Mouse (Mus musculus): ENCODE results near the gene Gja4. TPM values are rescaled to one million over a fixed set of nuclear protein-coding genes. Genes with fewer than 3 reads are reported as not detected.

The Gja4 gene
- 40.6 and 41.5 TPM in 2 replicates for polyA plus RNA-seq (2014; fragmentation: Nextera tagmentation; extraction: Ambion mirVana)

- H3K9me3 ChIP-seq (replicated peaks; ENCODE audit: control insufficient read depth, low read length), result no peaks in the 10 kb centered on the region
- H3K27me3 ChIP-seq (ENCODE audit: control insufficient read depth, insufficient read depth, low read length), result peaks cover 25% of the 10 kb centered on the region
- H3K9ac ChIP-seq (ENCODE audit: low read depth, low read length), result peak within 1 kb of the TSS; percentile 63
- WGBS (ENCODE audit: insufficient replicate concordance), result 0% methylated on average over 25 of the region's 25 CpGs
- H3K36me3 ChIP-seq (ENCODE audit: control insufficient read depth, insufficient read depth, low read length), result no peaks in the 10 kb centered on the region
- H3K4me3 ChIP-seq (ENCODE audit: low read depth, low read length), result peak within 1 kb of the TSS; percentile 53
- H3K4me1 ChIP-seq (ENCODE audit: control insufficient read depth, insufficient read depth, low read length), result 0 out of 2 replicates have a peak, but pooled peaks cover 4% of the 10 kb centered on the region
- no peak within 1 kb of the TSS for H3K27ac ChIP-seq (ENCODE audit: low read depth, low read length)
- peak; percentile 73 for ATAC-seq (replicated peaks; ENCODE audit: insufficient number of reproducible peaks, low FRiP score, low TSS enrichment)
- H3K4me2 ChIP-seq, result peak within 1 kb of the TSS; percentile 79
Observed at GRCm38 (mm10) chr4:127313861-127314260, at the start of gene Gja4. Gene Gja4, minus strand, starts transcription at chr4:127314039.

DNA sequence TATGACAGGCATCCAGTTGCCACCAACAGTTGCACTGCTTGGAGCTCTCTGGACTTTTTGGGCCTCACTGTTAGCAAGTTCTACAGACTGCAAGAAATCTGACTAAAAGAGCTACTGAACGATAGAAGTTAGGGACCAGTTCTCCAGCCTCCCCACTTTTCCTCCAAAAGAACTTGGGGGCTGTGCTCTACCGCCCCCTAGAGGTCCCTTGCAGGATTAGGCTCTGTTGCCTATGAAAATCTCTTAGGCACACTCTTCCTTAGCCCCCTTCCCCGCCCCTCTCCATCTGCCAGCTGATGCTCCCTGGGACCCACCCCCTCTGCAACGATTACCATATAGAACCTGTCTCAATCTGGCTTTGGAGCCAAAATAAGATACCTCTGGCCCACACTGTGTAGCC is 49.5 kb upstream of the Gja4 start:
- no peak overlapping the region for H3K9ac ChIP-seq (ENCODE audit: low read depth, low read length)
- H3K4me2 ChIP-seq, result no peak overlapping the region
- H3K4me1 ChIP-seq (ENCODE audit: control insufficient read depth, insufficient read depth, low read length), result peaks cover 13% of the 10 kb centered on the region
- H3K36me3 ChIP-seq (ENCODE audit: control insufficient read depth, insufficient read depth, low read length), result no peaks in the 10 kb centered on the region
- peaks cover 10% of the 10 kb centered on the region; the same call in 1 of the 2 replicates for H3K27me3 ChIP-seq (ENCODE audit: control insufficient read depth, insufficient read depth, low read length)
- no peak for ATAC-seq (replicated peaks; ENCODE audit: insufficient number of reproducible peaks, low FRiP score, low TSS enrichment)
- H3K27ac ChIP-seq (ENCODE audit: low read depth, low read length), result no peak overlapping the region
- no peak overlapping the region for H3K4me3 ChIP-seq (ENCODE audit: low read depth, low read length)
- 63% methylated on average over 4 of the region's 4 CpGs for WGBS (ENCODE audit: insufficient replicate concordance)
- no peaks in the 10 kb centered on the region for H3K9me3 ChIP-seq (replicated peaks; ENCODE audit: control insufficient read depth, low read length)

DNA sequence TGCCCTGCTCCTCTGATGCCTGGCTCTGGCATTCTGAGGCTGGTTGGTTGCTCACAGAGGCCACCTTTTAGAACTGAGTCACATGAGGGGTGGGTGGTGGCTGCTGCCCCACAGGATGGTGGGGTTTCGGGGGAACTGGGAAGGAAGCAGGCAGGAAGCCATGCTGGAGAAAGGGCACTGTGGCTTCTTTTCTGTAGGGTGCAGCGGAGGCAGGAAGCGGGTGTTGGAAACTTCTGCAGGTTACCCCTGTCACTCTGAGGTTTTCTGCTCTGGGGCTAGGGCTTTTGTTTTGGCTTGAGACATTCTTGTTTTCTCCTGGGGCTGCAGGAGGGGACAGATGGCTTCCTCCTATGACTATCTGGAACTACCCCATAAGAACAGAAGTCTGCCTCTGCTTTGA is 48.7 kb upstream of the Gja4 start:
- 65% methylated on average over 3 of the region's 3 CpGs for WGBS (ENCODE audit: insufficient replicate concordance)
- ATAC-seq (replicated peaks; ENCODE audit: insufficient number of reproducible peaks, low FRiP score, low TSS enrichment), result no peak
- Histone ChIP-seq H3K36me3 (ENCODE audit: control insufficient read depth, insufficient read depth, low read length) (no peaks in the 10 kb centered on the region), H3K27me3 (ENCODE audit: control insufficient read depth, insufficient read depth, low read length) (peaks cover 10% of the 10 kb centered on the region; the same call in 1 of the 2 replicates), H3K4me1 (ENCODE audit: control insufficient read depth, insufficient read depth, low read length) (peaks cover 16% of the 10 kb centered on the region), H3K9me3 (replicated peaks; ENCODE audit: control insufficient read depth, low read length) (no peaks in the 10 kb centered on the region), H3K27ac (ENCODE audit: low read depth, low read length) (no peak overlapping the region), H3K4me3 (ENCODE audit: low read depth, low read length) (no peak overlapping the region), H3K4me2 (no peak overlapping the region), H3K9ac (ENCODE audit: low read depth, low read length) (no peak overlapping the region)

- H3K36me3 ChIP-seq (ENCODE audit: control insufficient read depth, insufficient read depth, low read length), result no peaks in the 10 kb centered on the region
- peak within 1 kb of the TSS; percentile 8; the same call in 1 of the 2 replicates for H3K4me2 ChIP-seq
- ATAC-seq (replicated peaks; ENCODE audit: insufficient number of reproducible peaks, low FRiP score, low TSS enrichment), result no peak
- H3K9me3 ChIP-seq (replicated peaks; ENCODE audit: control insufficient read depth, low read length), result no peaks in the 10 kb centered on the region
- whole genome bisulfite sequencing (ENCODE audit: insufficient replicate concordance), result 29% methylated on average over 5 of the region's 5 CpGs
- H3K27ac ChIP-seq (ENCODE audit: low read depth, low read length), result no peak within 1 kb of the TSS
- no peak within 1 kb of the TSS for H3K4me3 ChIP-seq (ENCODE audit: low read depth, low read length)
- peaks cover 13% of the 10 kb centered on the region for H3K4me1 ChIP-seq (ENCODE audit: control insufficient read depth, insufficient read depth, low read length)
- peaks cover 12% of the 10 kb centered on the region for H3K27me3 ChIP-seq (ENCODE audit: control insufficient read depth, insufficient read depth, low read length)
- H3K9ac ChIP-seq (ENCODE audit: low read depth, low read length), result no peak within 1 kb of the TSS
Observed at GRCm38 (mm10) chr4:127358018-127358417, 44.2 kb upstream of the Gja4 start, which contains the start of gene Gjb5. Gene Gjb5, minus strand, starts transcription at chr4:127358181.

GRCm38 (mm10) chr4:127354506-127355485 is 41.0 kb upstream of the Gja4 start:
- 50% methylated on average over 15 of the region's 15 CpGs for WGBS (ENCODE audit: insufficient replicate concordance)
- H3K27ac ChIP-seq (ENCODE audit: low read depth, low read length), result no peak overlapping the region
- no peak for ATAC-seq (replicated peaks; ENCODE audit: insufficient number of reproducible peaks, low FRiP score, low TSS enrichment)
- peaks cover 9% of the 10 kb centered on the region for H3K27me3 ChIP-seq (ENCODE audit: control insufficient read depth, insufficient read depth, low read length)
- no peak overlapping the region for H3K4me2 ChIP-seq
- H3K9ac ChIP-seq (ENCODE audit: low read depth, low read length), result no peak overlapping the region
- H3K4me3 ChIP-seq (ENCODE audit: low read depth, low read length), result no peak overlapping the region
- H3K4me1 ChIP-seq (ENCODE audit: control insufficient read depth, insufficient read depth, low read length), result peaks cover 13% of the 10 kb centered on the region
- no peaks in the 10 kb centered on the region for H3K9me3 ChIP-seq (replicated peaks; ENCODE audit: control insufficient read depth, low read length)
- no peaks in the 10 kb centered on the region for H3K36me3 ChIP-seq (ENCODE audit: control insufficient read depth, insufficient read depth, low read length)

- no peak within 1 kb of the TSS for H3K4me2 ChIP-seq
- H3K4me1 ChIP-seq (ENCODE audit: control insufficient read depth, insufficient read depth, low read length), result peaks cover 13% of the 10 kb centered on the region
- no peak within 1 kb of the TSS for H3K9ac ChIP-seq (ENCODE audit: low read depth, low read length)
- no peaks in the 10 kb centered on the region for H3K9me3 ChIP-seq (replicated peaks; ENCODE audit: control insufficient read depth, low read length)
- H3K27ac ChIP-seq (ENCODE audit: low read depth, low read length), result no peak within 1 kb of the TSS
- H3K4me3 ChIP-seq (ENCODE audit: low read depth, low read length), result no peak within 1 kb of the TSS
- WGBS (ENCODE audit: insufficient replicate concordance), result 60% methylated on average over 8 of the region's 8 CpGs
- no peak for ATAC-seq (replicated peaks; ENCODE audit: insufficient number of reproducible peaks, low FRiP score, low TSS enrichment)
- H3K36me3 ChIP-seq (ENCODE audit: control insufficient read depth, insufficient read depth, low read length), result no peaks in the 10 kb centered on the region
- H3K27me3 ChIP-seq (ENCODE audit: control insufficient read depth, insufficient read depth, low read length), result peaks cover 2% of the 10 kb centered on the region; the same call in 1 of the 2 replicates
Observed at GRCm38 (mm10) chr4:127353951-127354438, 40.2 kb upstream of the Gja4 start, which contains the start of gene Gjb4. Gene Gjb4, minus strand, starts transcription at chr4:127354081.

- no peak for ATAC-seq (replicated peaks; ENCODE audit: insufficient number of reproducible peaks, low FRiP score, low TSS enrichment)
- H3K4me3 ChIP-seq (ENCODE audit: low read depth, low read length), result no peak overlapping the region
- 76% methylated on average over 1 of the region's 1 CpGs for WGBS (ENCODE audit: insufficient replicate concordance)
- H3K9ac ChIP-seq (ENCODE audit: low read depth, low read length), result no peak overlapping the region
- peaks cover 10% of the 10 kb centered on the region for H3K4me1 ChIP-seq (ENCODE audit: control insufficient read depth, insufficient read depth, low read length)
- no peaks in the 10 kb centered on the region for H3K36me3 ChIP-seq (ENCODE audit: control insufficient read depth, insufficient read depth, low read length)
- H3K4me2 ChIP-seq, result no peak overlapping the region
- H3K27ac ChIP-seq (ENCODE audit: low read depth, low read length), result no peak overlapping the region
- H3K27me3 ChIP-seq (ENCODE audit: control insufficient read depth, insufficient read depth, low read length), result peaks cover 2% of the 10 kb centered on the region; the same call in 1 of the 2 replicates
- H3K9me3 ChIP-seq (replicated peaks; ENCODE audit: control insufficient read depth, low read length), result no peaks in the 10 kb centered on the region
Observed at GRCm38 (mm10) chr4:127352594-127352993, 38.8 kb upstream of the Gja4 start.

GRCm38 (mm10) chr4:127349560-127350300 is 35.9 kb upstream of the Gja4 start:
- H3K27me3 ChIP-seq (ENCODE audit: control insufficient read depth, insufficient read depth, low read length), result no peaks in the 10 kb centered on the region
- no peaks in the 10 kb centered on the region for H3K36me3 ChIP-seq (ENCODE audit: control insufficient read depth, insufficient read depth, low read length)
- no peak overlapping the region for H3K4me3 ChIP-seq (ENCODE audit: low read depth, low read length)
- H3K4me2 ChIP-seq, result no peak overlapping the region
- no peak for ATAC-seq (replicated peaks; ENCODE audit: insufficient number of reproducible peaks, low FRiP score, low TSS enrichment)
- H3K27ac ChIP-seq (ENCODE audit: low read depth, low read length), result no peak overlapping the region
- peaks cover 10% of the 10 kb centered on the region for H3K4me1 ChIP-seq (ENCODE audit: control insufficient read depth, insufficient read depth, low read length)
- no peak overlapping the region for H3K9ac ChIP-seq (ENCODE audit: low read depth, low read length)
- 61% methylated on average over 4 of the region's 4 CpGs for WGBS (ENCODE audit: insufficient replicate concordance)
- no peaks in the 10 kb centered on the region for H3K9me3 ChIP-seq (replicated peaks; ENCODE audit: control insufficient read depth, low read length)

Data from heart, embryonic 11.5 days (tissue).